ENCODE assay signal across 8 mouse cellular contexts in the genomic region with DNA sequence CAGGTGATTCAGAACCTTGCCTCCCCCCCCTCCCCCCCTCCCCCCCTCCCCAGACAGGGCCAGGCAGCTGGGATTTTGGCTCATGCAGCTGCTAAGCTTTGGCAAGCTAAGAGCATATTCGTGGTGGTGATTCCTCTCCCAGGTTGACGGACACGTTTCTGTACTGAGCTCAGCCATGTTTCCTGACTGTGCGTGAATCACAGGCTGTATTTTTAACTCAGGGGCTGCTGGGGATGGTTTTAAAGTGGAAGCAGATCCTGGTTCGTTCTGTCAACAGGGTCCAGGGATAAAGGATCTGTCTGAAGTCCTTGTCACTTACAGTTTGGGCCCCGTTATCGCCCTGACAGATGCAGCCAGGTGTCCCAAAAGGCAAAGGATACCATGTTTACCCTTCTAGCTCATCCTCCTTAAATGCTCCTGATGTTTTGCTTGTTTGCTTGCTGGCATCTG. TPM values are rescaled to one million over a fixed set of nuclear protein-coding genes. Genes with fewer than 3 reads are reported as not detected.
DNase-seq lines count a peak whose midpoint lies in the region; ATAC-seq and TF ChIP-seq lines count a peak whose summit lies in the region.

No protein-coding gene starts in this region.

- H3K27me3 ChIP-seq in heart, adult 2 months (ENCODE audit: control insufficient read depth, insufficient read depth, low read length), result no peaks in the 10 kb centered on the region
- H3K27me3 ChIP-seq in C2C12 (ENCODE audit: control insufficient read depth, insufficient read depth, insufficient read length), result no peaks in the 10 kb centered on the region
- H3K27me3 ChIP-seq in embryonic facial prominence, embryonic 13.5 days, result no peaks in the 10 kb centered on the region
- no peaks in the 10 kb centered on the region for H3K27me3 ChIP-seq in intestine, embryonic 15.5 days (replicated peaks)

- peak overlapping the region; percentile 38 for H3ac ChIP-seq in C2C12 (ENCODE audit: control insufficient read depth, insufficient read length, low read depth)

- H3K4me2 ChIP-seq in embryonic facial prominence, embryonic 13.5 days, result peak overlapping the region; percentile 63
- H3K4me2 ChIP-seq in intestine, embryonic 15.5 days (replicated peaks), result 0 out of 2 replicates have a peak overlapping the region, but pooled peaks have one; percentile 19

- no peak for ATAC-seq in embryonic facial prominence, embryonic 13.5 days (ENCODE audit: insufficient number of reproducible peaks, insufficient read depth, low FRiP score, low TSS enrichment, low read depth)
- no peak for ATAC-seq in intestine, embryonic 15.5 days

- H3K27ac ChIP-seq in heart, adult 2 months, result peak overlapping the region; percentile 91
- peak overlapping the region; percentile 99 for H3K27ac ChIP-seq in embryonic facial prominence, embryonic 13.5 days
- peak overlapping the region; percentile 99 for H3K27ac ChIP-seq in intestine, embryonic 15.5 days

- TF ChIP-seq POLR2A in heart, adult 2 months (IDR thresholded peaks at IDR 0.05; ENCODE audit: insufficient read depth, low read depth, low read length), result no peak

- TF ChIP-seq EP300 in heart, adult 2 months (IDR thresholded peaks at IDR 0.05; ENCODE audit: insufficient read depth, low read depth, low read length), result 0 out of 2 replicates have a peak, but pooled peaks have one; percentile 10

- peak overlapping the region; percentile 60 for H3K9ac ChIP-seq in heart, adult 2 months (ENCODE audit: low read depth, low read length)
- peak overlapping the region; percentile 55; the same call in 1 of the 2 replicates for H3K9ac ChIP-seq in embryonic facial prominence, embryonic 13.5 days
- H3K9ac ChIP-seq in intestine, embryonic 15.5 days, result no peak overlapping the region; the same call in 1 of the 2 replicates

- H3K9me3 ChIP-seq in embryonic facial prominence, embryonic 13.5 days, result no peaks in the 10 kb centered on the region
- H3K9me3 ChIP-seq in intestine, embryonic 15.5 days, result no peaks in the 10 kb centered on the region

- no peak for TF ChIP-seq CTCF in heart, adult 2 months (IDR thresholded peaks at IDR 0.05)
- TF ChIP-seq CTCF in C2C12 (IDR thresholded peaks at IDR 0.05; ENCODE audit: control insufficient read depth, insufficient read depth, insufficient read length), result no peak

- 9% methylated on average over 7 of the region's 7 CpGs for WGBS in heart, adult 2 months
- WGBS in embryonic facial prominence, embryonic 13.5 days, result 9% methylated on average over 7 of the region's 7 CpGs
- 32% methylated on average over 7 of the region's 7 CpGs for WGBS in intestine, embryonic 15.5 days

- H3K36me3 ChIP-seq in heart, adult 2 months (ENCODE audit: control insufficient read depth, insufficient read depth, low read length), result peaks cover 13% of the 10 kb centered on the region
- H3K36me3 ChIP-seq in C2C12 (ENCODE audit: control insufficient read depth, insufficient read depth), result no peaks in the 10 kb centered on the region
- H3K36me3 ChIP-seq in embryonic facial prominence, embryonic 13.5 days, result no peaks in the 10 kb centered on the region
- H3K36me3 ChIP-seq in intestine, embryonic 15.5 days, result no peaks in the 10 kb centered on the region

- intact Hi-C loops in heart, adult 2 months (cut with DNase I), result no loop called here

- H3K79me3 ChIP-seq in C2C12 (ENCODE audit: low read depth), result peaks cover 5% of the 10 kb centered on the region

- H3K4me1 ChIP-seq in heart, adult 2 months (ENCODE audit: control insufficient read depth, insufficient read depth, low read length), result peaks cover 29% of the 10 kb centered on the region
- peaks cover 83% of the 10 kb centered on the region for H3K4me1 ChIP-seq in embryonic facial prominence, embryonic 13.5 days
- peaks cover 80% of the 10 kb centered on the region for H3K4me1 ChIP-seq in intestine, embryonic 15.5 days (replicated peaks)

- peak; percentile 50 for DNase-seq in heart, adult 2 months
- DNase-seq in heart, adult 18-20 months, result no peak
- peak; percentile 75 for DNase-seq in skeletal muscle tissue, adult 2 months (ENCODE audit: low read depth, low spot score)
- DNase-seq in urinary bladder, postnatal 25 days (ENCODE audit: low spot score), result no peak
- no peak for DNase-seq in spleen, adult 18-20 months

- no peaks in the 10 kb centered on the region for H3K79me2 ChIP-seq in heart, adult 2 months (replicated peaks; ENCODE audit: control insufficient read depth, insufficient read depth, low read length)
- peaks cover 15% of the 10 kb centered on the region for H3K79me2 ChIP-seq in C2C12 (ENCODE audit: control insufficient read depth, insufficient read depth)

- no peak overlapping the region for H3K4me3 ChIP-seq in heart, adult 2 months
- no peak overlapping the region for H3K4me3 ChIP-seq in C2C12 (ENCODE audit: insufficient read depth, poor library complexity, severe bottlenecking)
- no peak overlapping the region for H3K4me3 ChIP-seq in embryonic facial prominence, embryonic 13.5 days
- H3K4me3 ChIP-seq in intestine, embryonic 15.5 days (replicated peaks), result no peak overlapping the region

TF ChIP-seq in C2C12, 6 proteins besides CTCF, POLR2A, EP300 and RAD21:
- TF ChIP-seq MAX (IDR thresholded peaks at IDR 0.05) (no peak), MYOD1 (IDR thresholded peaks at IDR 0.05; ENCODE audit: control insufficient read depth, insufficient read length, low read depth) (peak; percentile 45)

RNA-seq across cellular contexts. Expression of gene Irf2bpl, which starts 11.9 kb away (rescaled TPM):
- total RNA-seq in heart, adult 2 months (2021), result 10 to 100 TPM; 32.6 to 36.9 TPM
- 15.6 and 20.1 TPM in 2 replicates for polyA plus RNA-seq in heart, adult 2 months (2012; rRNA removed)
- 10 to 100 TPM; 30.0 to 30.5 TPM for total RNA-seq in heart, adult 18-20 months (2021)
- polyA plus RNA-seq in C2C12 (2012; fragmentation: generic; extraction: Trizol), result 49.7 TPM
- polyA plus RNA-seq in embryonic facial prominence, embryonic 13.5 days (2015; fragmentation: Nextera tagmentation; extraction: Ambion mirVana), result 36.5 and 37.7 TPM in 2 replicates
- polyA plus RNA-seq in intestine, embryonic 15.5 days (2015; fragmentation: Nextera tagmentation; extraction: Ambion mirVana), result 19.6 and 22.4 TPM in 2 replicates

RNA-seq across cellular contexts. Expression of gene Cipc, which starts 50.4 kb away (rescaled TPM):
- total RNA-seq in heart, adult 2 months (2021), result 10 to 100 TPM; 43.8 to 45.1 TPM
- polyA plus RNA-seq in heart, adult 2 months (2012; rRNA removed), result 34.1 and 39.6 TPM in 2 replicates
- total RNA-seq in heart, adult 18-20 months (2021), result 10 to 100 TPM; 37.1 to 40.8 TPM
- 12.0 TPM for polyA plus RNA-seq in C2C12 (2012; fragmentation: generic; extraction: Trizol)
- polyA plus RNA-seq in embryonic facial prominence, embryonic 13.5 days (2015; fragmentation: Nextera tagmentation; extraction: Ambion mirVana), result 24.3 TPM in 2 replicates
- polyA plus RNA-seq in intestine, embryonic 15.5 days (2015; fragmentation: Nextera tagmentation; extraction: Ambion mirVana), result 10.6 TPM in 2 replicates

Comparison
In these comparisons a context has a peak if more than half of its experiments do, and no peak if none do; other contexts are left out.
1. DNase-seq: peak in heart, adult 2 months (2 of 2) and skeletal muscle tissue, adult 2 months (single experiment); none in heart, adult 18-20 months (0 of 2), urinary bladder, postnatal 25 days (single experiment) and spleen, adult 18-20 months (0 of 2).
2. Peak in every context shown above with its lines, with median percentiles within 50 percentile points of each other: H3K27ac ChIP-seq.